Mouse (Mus musculus): Measurements from ENCODE around the gene Mcmbp. TPM values are rescaled to one million over a fixed set of nuclear protein-coding genes. Genes with fewer than 3 reads are reported as not detected.

Mcmbp gene
- polyA plus RNA-seq, 1 experiment, result 8.9 TPM

- TF ChIP-seq CTCF (IDR thresholded peaks at IDR 0.05; ENCODE audit: control insufficient read depth, insufficient read depth, insufficient replicate concordance, low read depth, low read length), result no peak
- no peak for TF ChIP-seq POLR2A (IDR thresholded peaks at IDR 0.05; ENCODE audit: control insufficient read depth, low read depth, low read length)
- Histone ChIP-seq H3K27me3 (ENCODE audit: control insufficient read depth, insufficient read depth, low read length) (no peaks in the 10 kb centered on the region), H3K4me3 (ENCODE audit: control insufficient read depth, low read depth, low read length) (no peak overlapping the region), H3K36me3 (ENCODE audit: control insufficient read depth, insufficient read depth, low read length) (no peaks in the 10 kb centered on the region), H3K27ac (ENCODE audit: control insufficient read depth, insufficient read depth, low read depth, low read length) (no peak overlapping the region), H3K4me1 (ENCODE audit: control insufficient read depth, insufficient read depth, low read length) (no peaks in the 10 kb centered on the region)
Observed at GRCm38 (mm10) chr7:128663906-128664305, 76.4 kb downstream of the Mcmbp start.

- TF ChIP-seq POLR2A (IDR thresholded peaks at IDR 0.05; ENCODE audit: control insufficient read depth, low read depth, low read length), result no peak
- no peak for TF ChIP-seq CTCF (IDR thresholded peaks at IDR 0.05; ENCODE audit: control insufficient read depth, insufficient read depth, insufficient replicate concordance, low read depth, low read length)
- no peaks in the 10 kb centered on the region for H3K36me3 ChIP-seq (ENCODE audit: control insufficient read depth, insufficient read depth, low read length)
- no peaks in the 10 kb centered on the region for H3K27me3 ChIP-seq (ENCODE audit: control insufficient read depth, insufficient read depth, low read length)
- H3K4me3 ChIP-seq (ENCODE audit: control insufficient read depth, low read depth, low read length), result no peak overlapping the region
- no peak overlapping the region for H3K27ac ChIP-seq (ENCODE audit: control insufficient read depth, insufficient read depth, low read depth, low read length)
- no peaks in the 10 kb centered on the region for H3K4me1 ChIP-seq (ENCODE audit: control insufficient read depth, insufficient read depth, low read length)
Observed at GRCm38 (mm10) chr7:128656970-128657369, 83.3 kb downstream of the Mcmbp start.

Other genes with a start within 250 kb of the Mcmbp start
- 18.1 and 21.1 TPM in 2 replicates for gene Bag3, start 216.9 kb downstream of the Mcmbp start, polyA plus RNA-seq (2012; rRNA removed)
- gene Inpp5f, start 129.2 kb downstream of the Mcmbp start, polyA plus RNA-seq (2012; rRNA removed), result 1.4 and 1.5 TPM in 2 replicates
- 88.4 and 92.0 TPM in 2 replicates for gene Sec23ip, start 4.4 kb upstream of the Mcmbp start, polyA plus RNA-seq (2012; rRNA removed)